Mouse (Mus musculus): ENCODE measurements around the gene Afm. TPM values are rescaled to one million over a fixed set of nuclear protein-coding genes. Genes with fewer than 3 reads are reported as not detected.

Gene Afm
- 0.09 and 3.1 TPM in 2 replicates for polyA plus RNA-seq (2016; fragmentation: Nextera tagmentation; extraction: Ambion mirVana)

GRCm38 (mm10) chr5:90518356-90519100 lies at the start of gene Afm:
Gene Afm, plus strand, starts transcription at chr5:90518932.
- 72% methylated on average over 6 of the region's 6 CpGs for WGBS
- Histone ChIP-seq H3K4me1 (no peaks in the 10 kb centered on the region), H3K4me3 (no peak within 1 kb of the TSS), H3K9me3 (no peaks in the 10 kb centered on the region), H3K27ac (no peak within 1 kb of the TSS), H3K27me3 (ENCODE audit: insufficient read depth, poor library complexity, severe bottlenecking) (no peaks in the 10 kb centered on the region), H3K36me3 (no peaks in the 10 kb centered on the region)
- DNase-seq (ENCODE audit: low spot score): no peak

- Histone ChIP-seq H3K36me3 (no peaks in the 10 kb centered on the region), H3K4me3 (no peak overlapping the region), H3K4me1 (no peaks in the 10 kb centered on the region), H3K27ac (no peak overlapping the region), H3K27me3 (ENCODE audit: insufficient read depth, poor library complexity, severe bottlenecking) (no peaks in the 10 kb centered on the region), H3K9me3 (no peaks in the 10 kb centered on the region)
- 81% methylated on average over 3 of the region's 3 CpGs for WGBS
- no peak for DNase-seq (ENCODE audit: low spot score)
Observed at GRCm38 (mm10) chr5:90470836-90471235, 47.9 kb upstream of the Afm start.

- WGBS: 87% methylated on average over 4 of the region's 4 CpGs
- DNase-seq (ENCODE audit: low spot score): no peak
- no peaks in the 10 kb centered on the region for H3K36me3 ChIP-seq
- no peaks in the 10 kb centered on the region for H3K4me1 ChIP-seq
- no peaks in the 10 kb centered on the region for H3K27me3 ChIP-seq (ENCODE audit: insufficient read depth, poor library complexity, severe bottlenecking)
- H3K9me3 ChIP-seq: no peaks in the 10 kb centered on the region
- no peak overlapping the region for H3K27ac ChIP-seq
- H3K4me3 ChIP-seq: no peak overlapping the region
Observed at GRCm38 (mm10) chr5:90473902-90474301, 44.8 kb upstream of the Afm start.

GRCm38 (mm10) chr5:90474369-90474768 lies 44.4 kb upstream of the Afm start:
- H3K36me3 ChIP-seq: no peaks in the 10 kb centered on the region
- H3K27ac ChIP-seq: no peak overlapping the region
- no peak for DNase-seq (ENCODE audit: low spot score)
- no peaks in the 10 kb centered on the region for H3K4me1 ChIP-seq
- H3K9me3 ChIP-seq: no peaks in the 10 kb centered on the region
- WGBS: 87% methylated on average over 5 of the region's 5 CpGs
- H3K27me3 ChIP-seq (ENCODE audit: insufficient read depth, poor library complexity, severe bottlenecking): no peaks in the 10 kb centered on the region
- H3K4me3 ChIP-seq: no peak overlapping the region

- no peak overlapping the region for H3K4me3 ChIP-seq
- no peaks in the 10 kb centered on the region for H3K9me3 ChIP-seq
- no peak for DNase-seq (ENCODE audit: low spot score)
- no peaks in the 10 kb centered on the region for H3K36me3 ChIP-seq
- no peaks in the 10 kb centered on the region for H3K27me3 ChIP-seq (ENCODE audit: insufficient read depth, poor library complexity, severe bottlenecking)
- 88% methylated on average over 3 of the region's 3 CpGs for WGBS
- no peaks in the 10 kb centered on the region for H3K4me1 ChIP-seq
- no peak overlapping the region for H3K27ac ChIP-seq
Observed at GRCm38 (mm10) chr5:90476741-90477140, 42.0 kb upstream of the Afm start.

GRCm38 (mm10) chr5:90477308-90478140 lies 41.2 kb upstream of the Afm start:
- Histone ChIP-seq H3K27ac (no peak overlapping the region), H3K36me3 (no peaks in the 10 kb centered on the region), H3K4me1 (no peaks in the 10 kb centered on the region), H3K9me3 (no peaks in the 10 kb centered on the region), H3K4me3 (no peak overlapping the region), H3K27me3 (ENCODE audit: insufficient read depth, poor library complexity, severe bottlenecking) (no peaks in the 10 kb centered on the region)
- WGBS: 74% methylated on average over 7 of the region's 7 CpGs
- no peak for DNase-seq (ENCODE audit: low spot score)

- H3K36me3 ChIP-seq: no peaks in the 10 kb centered on the region
- WGBS: 73% methylated on average over 1 of the region's 1 CpGs
Observed at GRCm38 (mm10) chr5:90478886-90479285, 39.8 kb upstream of the Afm start.

GRCm38 (mm10) chr5:90485597-90485996 lies 33.1 kb upstream of the Afm start:
- Histone ChIP-seq H3K36me3 (no peaks in the 10 kb centered on the region), H3K4me1 (no peaks in the 10 kb centered on the region), H3K27ac (no peak overlapping the region), H3K27me3 (ENCODE audit: insufficient read depth, poor library complexity, severe bottlenecking) (no peaks in the 10 kb centered on the region), H3K9me3 (no peaks in the 10 kb centered on the region), H3K4me3 (no peak overlapping the region)
- WGBS: 86% methylated on average over 7 of the region's 7 CpGs
- DNase-seq (ENCODE audit: low spot score): no peak

More at GRCm38 (mm10) chr5:90478886-90479285, 39.8 kb upstream of the Afm start:
- no peak overlapping the region for H3K27ac ChIP-seq
- DNase-seq (ENCODE audit: low spot score): no peak
- H3K4me3 ChIP-seq: no peak overlapping the region
- H3K27me3 ChIP-seq (ENCODE audit: insufficient read depth, poor library complexity, severe bottlenecking): no peaks in the 10 kb centered on the region
- H3K4me1 ChIP-seq: no peaks in the 10 kb centered on the region
- H3K9me3 ChIP-seq: no peaks in the 10 kb centered on the region

GRCm38 (mm10) chr5:90488323-90488722 lies 30.4 kb upstream of the Afm start:
- WGBS: 86% methylated on average over 7 of the region's 7 CpGs
- DNase-seq (ENCODE audit: low spot score): no peak
- no peak overlapping the region for H3K27ac ChIP-seq
- H3K4me3 ChIP-seq: no peak overlapping the region
- no peaks in the 10 kb centered on the region for H3K9me3 ChIP-seq
- no peaks in the 10 kb centered on the region for H3K36me3 ChIP-seq
- no peaks in the 10 kb centered on the region for H3K4me1 ChIP-seq
- no peaks in the 10 kb centered on the region for H3K27me3 ChIP-seq (ENCODE audit: insufficient read depth, poor library complexity, severe bottlenecking)

- no peak within 1 kb of the TSS for H3K4me3 ChIP-seq
- DNase-seq (ENCODE audit: low spot score): no peak
- H3K9me3 ChIP-seq: no peaks in the 10 kb centered on the region
- no peaks in the 10 kb centered on the region for H3K36me3 ChIP-seq
- WGBS: 81% methylated on average over 7 of the region's 7 CpGs
- H3K27me3 ChIP-seq (ENCODE audit: insufficient read depth, poor library complexity, severe bottlenecking): no peaks in the 10 kb centered on the region
- H3K27ac ChIP-seq: no peak within 1 kb of the TSS
- no peaks in the 10 kb centered on the region for H3K4me1 ChIP-seq
Observed at GRCm38 (mm10) chr5:90490518-90490917, 28.2 kb upstream of the Afm start, which contains the start of gene Afp. Gene Afp, plus strand, starts transcription at chr5:90490737.

GRCm38 (mm10) chr5:90492440-90492839 lies 26.3 kb upstream of the Afm start:
- no peaks in the 10 kb centered on the region for H3K36me3 ChIP-seq
- H3K9me3 ChIP-seq: no peaks in the 10 kb centered on the region
- no peak overlapping the region for H3K27ac ChIP-seq
- 71% methylated on average over 9 of the region's 9 CpGs for WGBS
- no peaks in the 10 kb centered on the region for H3K27me3 ChIP-seq (ENCODE audit: insufficient read depth, poor library complexity, severe bottlenecking)
- no peak for DNase-seq (ENCODE audit: low spot score)
- no peak overlapping the region for H3K4me3 ChIP-seq
- 0 out of 2 replicates have a peak, but pooled peaks cover 4% of the 10 kb centered on the region for H3K4me1 ChIP-seq

- Histone ChIP-seq H3K27me3 (ENCODE audit: insufficient read depth, poor library complexity, severe bottlenecking) (no peaks in the 10 kb centered on the region), H3K4me3 (no peak overlapping the region), H3K4me1 (0 out of 2 replicates have a peak, but pooled peaks cover 4% of the 10 kb centered on the region), H3K36me3 (no peaks in the 10 kb centered on the region), H3K27ac (no peak overlapping the region), H3K9me3 (no peaks in the 10 kb centered on the region)
- 89% methylated on average over 4 of the region's 4 CpGs for WGBS
- DNase-seq (ENCODE audit: low spot score): no peak
Observed at GRCm38 (mm10) chr5:90494308-90494707, 24.4 kb upstream of the Afm start.

- no peak for DNase-seq (ENCODE audit: low spot score)
- H3K9me3 ChIP-seq: no peaks in the 10 kb centered on the region
- H3K27ac ChIP-seq: no peak overlapping the region
- H3K4me1 ChIP-seq: 0 out of 2 replicates have a peak, but pooled peaks cover 4% of the 10 kb centered on the region
- no peaks in the 10 kb centered on the region for H3K27me3 ChIP-seq (ENCODE audit: insufficient read depth, poor library complexity, severe bottlenecking)
- WGBS: 79% methylated on average over 7 of the region's 7 CpGs
- no peak overlapping the region for H3K4me3 ChIP-seq
- H3K36me3 ChIP-seq: no peaks in the 10 kb centered on the region
Observed at GRCm38 (mm10) chr5:90499509-90499908, 19.2 kb upstream of the Afm start.

All from heart, embryonic 10.5 days (tissue).